In the genomic region with DNA sequence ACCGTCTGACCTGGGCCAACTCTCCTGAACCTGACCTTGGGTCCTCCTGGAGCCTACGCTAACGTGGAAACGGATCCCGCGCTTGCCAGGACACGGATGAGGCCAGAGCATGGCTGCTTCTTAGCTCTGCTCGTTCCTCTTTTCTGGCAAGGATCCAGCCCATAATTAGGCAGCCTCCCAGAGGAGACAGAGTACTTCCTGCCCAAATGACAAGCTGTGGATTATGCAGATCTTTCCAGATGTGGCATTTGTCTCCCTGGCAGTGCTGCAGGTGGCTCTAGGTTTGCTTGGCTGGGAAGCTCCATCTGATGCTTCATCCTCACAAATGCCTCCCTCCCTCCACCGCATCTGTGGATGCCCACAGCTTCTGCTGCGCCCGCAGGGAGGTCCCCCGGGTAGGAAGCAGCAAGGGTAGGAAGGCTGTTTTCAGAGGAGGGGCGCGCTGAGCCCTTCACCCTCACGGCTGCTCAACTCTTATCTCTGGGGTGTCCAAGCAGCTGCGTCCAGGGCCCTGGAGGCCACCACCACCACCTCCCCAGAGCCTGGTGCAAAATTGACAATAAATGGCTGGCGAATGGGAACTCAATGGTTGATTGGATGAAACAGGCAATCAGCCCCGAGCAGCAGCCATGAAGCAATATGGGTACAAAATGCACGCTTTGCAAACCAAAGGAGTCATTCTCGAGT, we compare ENCODE assay signal across 9 mouse cellular contexts. TPM values are rescaled to one million over a fixed set of nuclear protein-coding genes. Genes with fewer than 3 reads are reported as not detected.
DNase-seq lines count a peak whose midpoint lies in the region; ATAC-seq and TF ChIP-seq lines count a peak whose summit lies in the region.
"Had no signal": no experiment of that assay in that cellular context is flagged by ENCODE, and none has a peak within 500 bp of the region (broad histone marks: within the 10 kb centered on the region; RNA-seq: fewer than 3 reads in every experiment).

No protein-coding gene starts in this region.

- ATAC-seq in kidney, postnatal 0 days (replicated peaks; ENCODE audit: low FRiP score, low read depth) = no peak
- ATAC-seq in kidney, embryonic 16.5 days (ENCODE audit: low FRiP score, low TSS enrichment) = no peak
- peak; percentile 65 for ATAC-seq in hindbrain, embryonic 16.5 days

- no peak for TF ChIP-seq CTCF in kidney, postnatal 0 days (IDR thresholded peaks at IDR 0.05; ENCODE audit: low read depth)

- no peaks in the 10 kb centered on the region for H3K9me3 ChIP-seq in kidney, postnatal 0 days (replicated peaks; ENCODE audit: low read length)
- no peaks in the 10 kb centered on the region for H3K9me3 ChIP-seq in kidney, embryonic 16.5 days (ENCODE audit: low read length)
- H3K9me3 ChIP-seq in hindbrain, embryonic 16.5 days (ENCODE audit: control insufficient read depth, low read length) = no peaks in the 10 kb centered on the region

- no peak overlapping the region for H3K27ac ChIP-seq in kidney, postnatal 0 days
- H3K27ac ChIP-seq in kidney, embryonic 16.5 days (ENCODE audit: low read length) = no peak overlapping the region
- no peak overlapping the region for H3K27ac ChIP-seq in hindbrain, embryonic 16.5 days (ENCODE audit: low read depth, low read length)
- H3K27ac ChIP-seq: liver, embryonic 14.5 days had no signal

- 52% methylated on average over 20 of the region's 20 CpGs for WGBS in kidney, postnatal 0 days
- 53% methylated on average over 20 of the region's 20 CpGs for WGBS in kidney, embryonic 16.5 days
- 25% methylated on average over 20 of the region's 20 CpGs for WGBS in hindbrain, embryonic 16.5 days

- no peaks in the 10 kb centered on the region for H3K36me3 ChIP-seq in kidney, postnatal 0 days (ENCODE audit: insufficient read depth, low read length)
- H3K36me3 ChIP-seq in kidney, embryonic 16.5 days (ENCODE audit: insufficient read depth, low read length) = no peaks in the 10 kb centered on the region
- no peaks in the 10 kb centered on the region for H3K36me3 ChIP-seq in hindbrain, embryonic 16.5 days (ENCODE audit: control insufficient read depth, insufficient read depth, low read length)

- no peak overlapping the region for H3K4me3 ChIP-seq in kidney, postnatal 0 days (replicated peaks; ENCODE audit: low read depth, low read length)
- no peak overlapping the region for H3K4me3 ChIP-seq in kidney, embryonic 16.5 days (ENCODE audit: low read length)
- H3K4me3 ChIP-seq in hindbrain, embryonic 16.5 days (ENCODE audit: low read length) = no peak overlapping the region

- H3K27me3 ChIP-seq in kidney, postnatal 0 days (ENCODE audit: insufficient read depth, low read length) = no peaks in the 10 kb centered on the region
- H3K27me3 ChIP-seq in kidney, embryonic 16.5 days (ENCODE audit: insufficient read depth, low read length) = peaks cover 23% of the 10 kb centered on the region
- H3K27me3 ChIP-seq in hindbrain, embryonic 16.5 days (replicated peaks; ENCODE audit: control insufficient read depth, insufficient read depth, low read length) = 0 out of 2 replicates have a peak, but pooled peaks cover 3% of the 10 kb centered on the region

- H3K9ac ChIP-seq in kidney, postnatal 0 days (ENCODE audit: low read depth, low read length) = no peak overlapping the region
- no peak overlapping the region for H3K9ac ChIP-seq in kidney, embryonic 16.5 days (replicated peaks; ENCODE audit: low read length)
- H3K9ac ChIP-seq in hindbrain, embryonic 16.5 days (ENCODE audit: low read depth, low read length) = 0 out of 2 replicates have a peak overlapping the region, but pooled peaks have one; percentile 17
- H3K9ac ChIP-seq: liver, embryonic 14.5 days had no signal

- H3K4me1 ChIP-seq in kidney, postnatal 0 days (replicated peaks; ENCODE audit: insufficient read depth, low read length) = no peaks in the 10 kb centered on the region
- H3K4me1 ChIP-seq in kidney, embryonic 16.5 days (ENCODE audit: insufficient read depth, low read length) = no peaks in the 10 kb centered on the region
- H3K4me1 ChIP-seq in hindbrain, embryonic 16.5 days (ENCODE audit: control insufficient read depth, insufficient read depth, low read depth, low read length) = peaks cover 7% of the 10 kb centered on the region

- peak; percentile 35 for DNase-seq in adrenal gland, postnatal 10 days
- DNase-seq in adrenal gland, adult 18-20 months (ENCODE audit: low spot score in 2 of 2) = no peak
- DNase-seq in kidney, postnatal 0 days (ENCODE audit: low spot score) = peak; percentile 22
- peak; percentile 31 for DNase-seq in ZHBTc4 (ENCODE audit: low read depth, low spot score)
- DNase-seq in gastrocnemius, adult 18-20 months (ENCODE audit: low spot score) = no peak
- no peak for DNase-seq in embryo, embryonic 10.5 days (ENCODE audit: low spot score)

- H3K4me2 ChIP-seq in kidney, postnatal 0 days (ENCODE audit: low read length) = no peak overlapping the region
- no peak overlapping the region for H3K4me2 ChIP-seq in kidney, embryonic 16.5 days (replicated peaks; ENCODE audit: low read depth, low read length)
- peak overlapping the region; percentile 28 for H3K4me2 ChIP-seq in hindbrain, embryonic 16.5 days (ENCODE audit: low read length)

RNA-seq across cellular contexts. Expression of a gene that starts 24.7 kb away (rescaled TPM):
- total RNA-seq in adrenal gland, postnatal 10 days (2021) = under 1 TPM; 0.42 to 0.66 TPM
- total RNA-seq in adrenal gland, adult 18-20 months (2021) = under 1 TPM; 0.16 to 0.30 TPM
- 0.14 and 0.36 TPM in 2 replicates for polyA plus RNA-seq in kidney, postnatal 0 days (2015; fragmentation: Nextera tagmentation; extraction: Ambion mirVana)
- 0.23 and 0.35 TPM in 2 replicates for polyA plus RNA-seq in kidney, embryonic 16.5 days (2015; fragmentation: Nextera tagmentation; extraction: Ambion mirVana)
- 0.65 and 1.0 TPM in 2 replicates for polyA plus RNA-seq in hindbrain, embryonic 16.5 days (2015; fragmentation: Nextera tagmentation; extraction: Ambion mirVana)
- total RNA-seq in gastrocnemius, adult 18-20 months (2021) = not detected

RNA-seq across cellular contexts. Expression of a gene that starts 29.9 kb away (rescaled TPM):
- 10 to 100 TPM in 1 of 2 experiments, 1 to 10 TPM in 1; 9.8 to 13.3 TPM for total RNA-seq in adrenal gland, postnatal 10 days (2021)
- 10 to 100 TPM; 12.6 to 14.8 TPM for total RNA-seq in adrenal gland, adult 18-20 months (2021)
- polyA plus RNA-seq in kidney, postnatal 0 days (2015; fragmentation: Nextera tagmentation; extraction: Ambion mirVana) = 6.6 and 7.0 TPM in 2 replicates
- polyA plus RNA-seq in kidney, embryonic 16.5 days (2015; fragmentation: Nextera tagmentation; extraction: Ambion mirVana) = 10.2 and 11.4 TPM in 2 replicates
- polyA plus RNA-seq in hindbrain, embryonic 16.5 days (2015; fragmentation: Nextera tagmentation; extraction: Ambion mirVana) = 6.7 and 7.7 TPM in 2 replicates
- total RNA-seq in gastrocnemius, adult 18-20 months (2021) = 1 to 10 TPM; 4.8 to 5.0 TPM

Comparison
In these comparisons a context has a peak if more than half of its experiments do, and no peak if none do; other contexts are left out.
1. DNase-seq: peak in adrenal gland, postnatal 10 days (single experiment), kidney, postnatal 0 days (single experiment) and ZHBTc4 (single experiment); none in adrenal gland, adult 18-20 months (0 of 2), gastrocnemius, adult 18-20 months (single experiment) and embryo, embryonic 10.5 days (single experiment).